Mouse (Mus musculus) heart, adult 2 months (tissue): ENCODE results near the gene Agpat2.

Experiments
- CTCF ChIP-seq: fragments of 200-600 bp; IDR thresholded peaks from 2 replicates; pipeline ENCODE4 v1.8.1; 2022; ENCODE audit warnings: antibody characterized with exemption, mild to moderate bottlenecking, moderate library complexity
- POLR2A ChIP-seq: fragments of 200-500 bp; IDR thresholded peaks from 2 replicates; pipeline ENCODE4 v1.6.1; 2011; ENCODE audit warnings: mild to moderate bottlenecking, low read depth, low read length, control low read depth; ENCODE audit not compliant: insufficient read depth

DNA sequence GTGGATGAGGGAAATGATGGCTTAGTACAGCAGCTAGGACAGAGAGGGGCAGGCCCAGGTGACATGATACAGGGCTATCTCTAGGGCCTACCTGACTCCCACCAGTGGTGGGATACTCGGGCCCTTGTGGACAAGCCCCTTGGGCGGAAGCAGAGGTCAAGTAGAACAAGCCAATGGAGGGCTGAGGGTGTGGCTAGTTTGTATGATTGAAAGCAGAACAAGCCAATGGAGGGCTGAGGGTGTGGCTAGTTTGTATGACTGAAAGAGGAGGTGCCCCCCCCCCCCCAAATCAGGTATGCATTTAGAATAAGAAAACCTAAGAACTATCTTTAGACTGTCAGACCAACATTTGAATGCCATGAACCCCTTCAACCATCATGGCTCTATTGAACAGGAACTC, 22.0 kb downstream of the Agpat2 start:
- no peak for TF ChIP-seq CTCF
- peak; percentile 41; the same call in 1 of the 2 replicates for TF ChIP-seq POLR2A
